Mouse (Mus musculus) intestine, embryonic 16.5 days (tissue): ENCODE results near the gene Lrrc41. TPM values are rescaled to one million over a fixed set of nuclear protein-coding genes. Genes with fewer than 3 reads are reported as not detected.

Source experiments
- ATAC-seq: fragments of 200-750 bp; cut with Nextera tagmentation; 2 replicates; pipeline ENCODE4 v1.8.0; 2017; ENCODE audit warnings: moderate TSS enrichment, moderate library complexity
- H3K27ac ChIP-seq: fragments of 300-500 bp; sonication (generic); 2 replicates; pipeline ENCODE4 v1.5.1; 2014; ENCODE audit warnings: mild to moderate bottlenecking, low read length
- H3K27me3 ChIP-seq: fragments of 300-500 bp; sonication (generic); replicated peaks from 2 replicates; pipeline ENCODE4 v1.6.1; 2014; ENCODE audit warnings: low read length, control low read depth, mixed read lengths; ENCODE audit not compliant: control insufficient read depth, insufficient read depth
- H3K36me3 ChIP-seq: fragments of 300-500 bp; sonication (generic); 2 replicates; pipeline ENCODE4 v1.6.1; 2014; ENCODE audit warnings: low read length, control low read depth; ENCODE audit not compliant: control insufficient read depth, insufficient read depth
- H3K4me1 ChIP-seq: fragments of 300-500 bp; sonication (generic); 2 replicates; pipeline ENCODE4 v1.6.1; 2014; ENCODE audit warnings: low read length, control low read depth, mixed read lengths; ENCODE audit not compliant: control insufficient read depth, insufficient read depth
- H3K4me2 ChIP-seq: fragments of 300-500 bp; sonication (generic); 2 replicates; pipeline ENCODE4 v1.6.1; 2014; ENCODE audit warnings: low read depth, low read length, control low read depth
- H3K4me3 ChIP-seq: fragments of 300-500 bp; sonication (generic); 2 replicates; pipeline ENCODE4 v1.5.1; 2014; ENCODE audit warnings: mild to moderate bottlenecking, low read length
- H3K9ac ChIP-seq: fragments of 300-500 bp; sonication (generic); 2 replicates; pipeline ENCODE4 v1.6.1; 2014; ENCODE audit warnings: low read depth, low read length
- H3K9me3 ChIP-seq: fragments of 300-500 bp; sonication (generic); 2 replicates; pipeline ENCODE4 v1.6.1; 2016; ENCODE audit warnings: low read length, control low read depth; ENCODE audit not compliant: control insufficient read depth
- WGBS: fragments of 180-500 bp; shearing (Covaris S2); extraction: QIAGEN DNeasy Blood & Tissue Kit; methylation state at CpG from one replicate; pipeline ENCODE4 v1.1.7; 2014; 5-methylcytosine and 5-hydroxymethylcytosine counted together
- polyA plus RNA-seq: library from polyadenylated mRNA; unstranded; fragments of >200 nt; fragmentation: Nextera tagmentation; extraction: Ambion mirVana; gene quantifications from 2 replicates; pipeline ENCODE4 v1.2.1, GENCODE M21; 2015

Gene Lrrc41
- polyA plus RNA-seq: 77.4 and 79.3 TPM in 2 replicates

DNA sequence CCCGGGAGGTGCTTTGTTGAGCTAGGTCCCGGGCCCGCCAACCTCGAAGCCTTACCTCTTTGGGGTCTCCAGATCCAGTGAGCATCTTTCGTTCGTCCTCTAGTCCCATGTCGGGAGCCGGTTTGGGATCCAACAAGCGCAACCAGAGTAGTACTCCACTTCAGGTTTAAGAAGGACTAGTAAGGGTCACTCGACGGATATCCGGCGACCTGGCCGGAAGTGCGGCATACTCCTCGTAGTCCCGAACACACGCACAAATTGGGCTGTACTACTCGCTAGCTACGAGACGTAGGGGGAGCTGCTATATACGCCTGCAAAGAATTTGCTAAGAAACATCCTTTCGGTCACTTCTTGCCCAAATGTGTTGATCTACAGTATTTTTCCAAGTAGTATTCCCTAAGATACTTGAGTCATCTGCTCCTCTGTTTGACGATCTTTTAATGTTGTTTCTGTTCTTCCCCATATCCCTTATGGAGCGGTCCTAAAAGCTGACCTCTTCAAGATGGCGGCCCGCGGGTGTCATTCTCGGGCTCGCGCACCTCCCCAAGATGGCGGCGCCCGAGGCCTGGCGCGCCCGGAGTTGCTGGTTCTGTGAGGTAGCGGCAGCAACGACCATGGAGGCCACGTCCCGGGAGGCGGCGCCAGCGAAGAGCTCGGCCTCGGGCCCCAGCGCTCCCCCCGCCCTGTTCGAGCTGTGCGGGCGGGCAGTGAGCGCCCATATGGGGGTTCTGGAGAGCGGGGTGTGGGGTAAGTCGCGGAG is at the start of gene Lrrc41, which contains the start of gene Uqcrh:
Lrrc41 (plus strand) TSS at position 409 of the 760 bp plus-strand sequence.
Uqcrh (minus strand) TSS at position 211 of the 760 bp plus-strand sequence.
- H3K4me1 ChIP-seq: peaks cover 28% of the 10 kb centered on the region
- under 1% methylated on average over 55 of the region's 55 CpGs for WGBS
- peak; percentile 92 for ATAC-seq
- no peaks in the 10 kb centered on the region for H3K9me3 ChIP-seq
- peaks cover 3% of the 10 kb centered on the region; the same call in 1 of the 2 replicates for H3K36me3 ChIP-seq
- peak within 1 kb of the TSS; percentile 94 for H3K4me2 ChIP-seq
- no peaks in the 10 kb centered on the region for H3K27me3 ChIP-seq
- peak within 1 kb of the TSS; percentile 100 for H3K9ac ChIP-seq
- peak within 1 kb of the TSS; percentile 99 for H3K4me3 ChIP-seq
- peak within 1 kb of the TSS; percentile 96 for H3K27ac ChIP-seq

DNA sequence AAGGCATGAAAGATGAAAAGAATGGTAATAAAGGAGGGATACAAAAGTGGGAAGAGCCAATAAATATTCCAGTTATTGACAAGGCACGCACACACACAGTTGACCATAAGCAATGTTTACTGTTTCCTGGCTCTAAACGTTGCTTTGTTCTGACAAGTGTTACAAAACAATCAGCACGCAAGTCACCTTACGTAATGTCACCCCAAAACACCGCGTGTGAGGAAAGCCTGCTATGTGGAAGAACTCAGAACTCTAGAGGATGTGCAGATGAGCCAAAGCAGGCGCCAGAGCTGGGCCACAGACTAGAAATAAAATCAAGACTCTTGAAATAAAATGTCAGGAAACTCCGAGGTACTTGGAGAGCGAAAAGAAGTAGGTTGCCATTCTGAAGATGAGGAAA is 42.2 kb upstream of the Lrrc41 start:
- Histone ChIP-seq H3K27me3 (no peaks in the 10 kb centered on the region), H3K27ac (no peak overlapping the region), H3K4me1 (no peaks in the 10 kb centered on the region), H3K4me2 (no peak overlapping the region), H3K9me3 (no peaks in the 10 kb centered on the region), H3K36me3 (peaks cover 10% of the 10 kb centered on the region), H3K4me3 (no peak overlapping the region), H3K9ac (no peak overlapping the region)
- WGBS: 88% methylated on average over 9 of the region's 9 CpGs
- ATAC-seq: no peak

DNA sequence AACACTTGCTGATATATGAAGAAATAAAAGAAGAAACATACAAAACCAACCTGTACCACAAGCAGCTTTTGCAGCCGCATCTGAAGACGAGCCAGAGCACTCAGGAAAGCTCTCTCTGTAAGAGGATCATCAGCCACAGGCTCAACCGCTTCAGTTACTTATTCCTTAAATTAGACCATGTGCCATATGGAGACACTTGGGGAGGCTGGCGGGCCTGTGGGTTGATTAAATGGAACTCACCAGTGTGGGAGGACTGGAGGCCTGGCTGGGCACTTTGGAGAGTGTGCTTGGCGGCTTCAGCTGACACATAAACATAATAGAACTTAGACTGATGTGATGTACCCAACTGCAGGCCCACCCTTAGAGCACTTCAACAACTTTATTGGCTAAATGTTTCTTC is 41.7 kb upstream of the Lrrc41 start:
- Histone ChIP-seq H3K36me3 (peaks cover 10% of the 10 kb centered on the region), H3K27me3 (no peaks in the 10 kb centered on the region), H3K4me2 (no peak overlapping the region), H3K4me1 (no peaks in the 10 kb centered on the region), H3K9ac (no peak overlapping the region), H3K27ac (no peak overlapping the region), H3K4me3 (no peak overlapping the region), H3K9me3 (no peaks in the 10 kb centered on the region)
- no peak for ATAC-seq
- WGBS: 89% methylated on average over 5 of the region's 5 CpGs

DNA sequence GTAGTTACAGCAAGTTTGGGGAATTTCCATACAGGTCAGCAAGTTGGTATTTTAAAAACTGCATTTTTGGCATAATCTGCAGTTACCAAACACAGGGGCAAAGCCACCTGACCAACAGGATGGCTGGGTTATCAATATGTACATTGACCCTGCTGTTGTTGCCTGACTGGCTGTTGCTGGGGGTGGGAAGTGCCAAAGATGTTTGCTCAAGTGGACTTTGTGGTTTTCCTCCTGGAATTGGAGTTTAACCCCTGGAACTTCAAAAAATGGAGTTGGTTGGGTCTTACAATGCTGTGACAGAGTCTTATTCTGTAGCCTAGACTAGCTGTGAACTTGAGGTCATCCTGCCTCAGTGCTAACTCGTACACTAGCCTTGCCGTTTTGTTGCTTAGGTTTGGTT is 34.6 kb upstream of the Lrrc41 start:
- Histone ChIP-seq H3K4me3 (no peak overlapping the region), H3K9ac (no peak overlapping the region), H3K36me3 (peaks cover 5% of the 10 kb centered on the region), H3K27ac (peak overlapping the region; percentile 35; the same call in 1 of the 2 replicates), H3K4me2 (no peak overlapping the region), H3K27me3 (no peaks in the 10 kb centered on the region), H3K4me1 (no peaks in the 10 kb centered on the region; the same call in 1 of the 2 replicates), H3K9me3 (no peaks in the 10 kb centered on the region)
- WGBS: 81% methylated on average over 2 of the region's 2 CpGs
- peak; percentile 81 for ATAC-seq

DNA sequence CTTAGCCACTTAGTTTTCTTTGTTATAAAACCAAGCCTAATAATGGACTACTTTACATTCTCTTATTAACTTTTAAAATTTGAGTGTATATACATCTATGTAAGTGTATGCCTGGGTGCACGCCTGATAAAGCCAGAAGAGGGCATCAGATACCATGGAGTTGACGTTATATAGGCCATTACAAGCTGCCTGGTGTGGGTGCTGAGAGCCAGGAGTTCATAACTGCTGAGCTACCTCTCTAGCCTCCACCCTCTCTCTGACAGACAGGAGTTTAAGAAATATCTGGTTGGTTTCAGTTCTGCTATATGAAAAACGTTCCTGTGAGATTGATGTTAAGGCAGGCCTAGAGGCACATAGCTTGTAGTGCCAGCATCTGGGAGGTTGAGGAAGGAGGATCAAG is 32.9 kb upstream of the Lrrc41 start:
- H3K4me3 ChIP-seq: no peak overlapping the region
- no peaks in the 10 kb centered on the region; the same call in 1 of the 2 replicates for H3K4me1 ChIP-seq
- no peak overlapping the region for H3K9ac ChIP-seq
- peaks cover 5% of the 10 kb centered on the region for H3K36me3 ChIP-seq
- ATAC-seq: no peak
- H3K27me3 ChIP-seq: no peaks in the 10 kb centered on the region
- 76% methylated on average over 3 of the region's 3 CpGs for WGBS
- no peaks in the 10 kb centered on the region for H3K9me3 ChIP-seq
- H3K27ac ChIP-seq: no peak overlapping the region
- no peak overlapping the region for H3K4me2 ChIP-seq

DNA sequence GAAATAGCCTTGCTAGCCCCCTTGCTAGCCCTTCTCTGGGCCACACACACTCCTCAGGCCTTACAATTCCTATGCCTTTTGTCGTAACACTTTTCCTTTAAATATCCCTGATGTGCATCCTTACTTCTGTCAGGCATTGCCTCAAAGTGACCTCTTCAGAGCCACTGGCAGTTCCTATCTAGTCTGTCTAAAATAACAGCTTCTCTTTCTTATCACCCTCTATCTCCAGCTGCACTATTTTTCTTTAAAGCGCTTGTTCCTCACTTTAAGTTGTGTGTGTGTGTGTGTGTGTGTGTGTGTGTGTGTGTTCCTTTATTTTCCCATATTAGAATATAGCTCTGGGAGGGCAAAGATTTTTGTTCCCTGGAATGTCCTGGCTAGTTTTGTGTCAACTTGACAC is 28.5 kb upstream of the Lrrc41 start:
- Histone ChIP-seq H3K4me1 (no peaks in the 10 kb centered on the region; the same call in 1 of the 2 replicates), H3K27ac (no peak overlapping the region), H3K9me3 (no peaks in the 10 kb centered on the region), H3K9ac (no peak overlapping the region), H3K4me3 (no peak overlapping the region), H3K36me3 (peaks cover 5% of the 10 kb centered on the region), H3K4me2 (no peak overlapping the region), H3K27me3 (no peaks in the 10 kb centered on the region)
- no peak for ATAC-seq
- WGBS: 93% methylated on average over 2 of the region's 2 CpGs

DNA sequence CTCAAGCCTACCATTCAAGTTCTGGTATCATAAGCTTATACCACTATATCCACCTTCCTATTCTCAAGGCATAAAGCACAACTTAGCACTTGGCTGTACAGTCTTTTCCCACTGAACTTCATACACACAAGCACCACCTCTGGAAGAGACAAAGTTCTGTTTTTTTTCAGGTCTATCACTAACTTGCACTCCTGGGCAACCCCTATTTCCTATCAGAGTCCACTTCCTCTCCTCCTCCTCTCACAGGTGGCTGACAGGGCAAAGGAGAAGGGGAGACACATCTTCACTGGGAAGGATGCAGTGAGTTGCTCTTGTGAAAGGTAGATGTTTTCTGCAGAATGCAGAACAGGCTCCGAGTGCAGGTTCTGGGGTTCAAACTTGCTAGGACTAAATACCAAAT is 27.4 kb upstream of the Lrrc41 start:
- no peak for ATAC-seq
- no peak overlapping the region for H3K27ac ChIP-seq
- peaks cover 5% of the 10 kb centered on the region for H3K36me3 ChIP-seq
- no peaks in the 10 kb centered on the region for H3K27me3 ChIP-seq
- no peaks in the 10 kb centered on the region for H3K9me3 ChIP-seq
- no peak overlapping the region for H3K9ac ChIP-seq
- 90% methylated on average over 1 of the region's 1 CpGs for WGBS
- no peak overlapping the region for H3K4me2 ChIP-seq
- H3K4me3 ChIP-seq: no peak overlapping the region
- H3K4me1 ChIP-seq: peaks cover 3% of the 10 kb centered on the region; the same call in 1 of the 2 replicates

DNA sequence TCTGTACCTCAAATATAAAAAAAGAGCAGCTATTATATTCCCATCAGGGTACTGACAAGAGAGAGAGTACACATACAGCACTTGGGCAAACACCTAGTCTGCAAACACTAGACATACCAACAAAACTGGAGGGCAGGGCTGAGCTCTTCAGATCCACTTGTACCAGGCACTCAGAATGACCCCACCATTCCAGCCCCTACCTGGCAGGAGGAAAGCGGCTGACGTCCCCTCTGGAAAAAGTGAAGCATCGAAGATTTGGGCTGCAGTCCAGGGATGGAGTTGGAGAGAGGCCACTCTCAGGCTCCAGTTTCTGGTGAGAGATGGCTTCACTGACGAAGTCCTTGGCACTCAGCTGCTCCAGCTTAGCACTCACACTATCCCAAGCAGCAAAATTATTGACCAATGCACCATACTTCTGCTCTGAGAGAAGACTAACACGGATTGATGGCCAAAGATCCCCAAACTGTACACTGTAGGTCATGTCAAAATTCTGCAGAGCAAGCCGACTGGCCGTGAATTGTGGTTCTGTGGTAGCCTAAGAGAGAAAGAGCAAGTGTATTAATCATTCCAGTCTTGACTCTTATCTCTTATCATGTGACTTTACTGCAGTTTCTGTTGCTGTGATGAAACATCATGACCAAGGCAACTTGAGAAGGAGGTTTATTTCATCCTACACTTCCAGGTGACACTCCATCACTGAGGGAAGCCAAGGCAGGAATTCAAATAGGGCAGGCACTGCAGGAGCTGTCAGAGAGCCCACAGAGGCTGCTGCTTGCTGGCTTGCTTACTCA is 26.7 kb upstream of the Lrrc41 start:
- H3K27me3 ChIP-seq: no peaks in the 10 kb centered on the region
- ATAC-seq: no peak
- peak overlapping the region; percentile 43 for H3K27ac ChIP-seq
- H3K36me3 ChIP-seq: peaks cover under 1% of the 10 kb centered on the region; the same call in 1 of the 2 replicates
- no peak overlapping the region for H3K4me3 ChIP-seq
- no peak overlapping the region for H3K9ac ChIP-seq
- no peaks in the 10 kb centered on the region for H3K9me3 ChIP-seq
- 72% methylated on average over 7 of the region's 7 CpGs for WGBS
- H3K4me1 ChIP-seq: peaks cover 3% of the 10 kb centered on the region; the same call in 1 of the 2 replicates
- H3K4me2 ChIP-seq: no peak overlapping the region; the same call in 1 of the 2 replicates

DNA sequence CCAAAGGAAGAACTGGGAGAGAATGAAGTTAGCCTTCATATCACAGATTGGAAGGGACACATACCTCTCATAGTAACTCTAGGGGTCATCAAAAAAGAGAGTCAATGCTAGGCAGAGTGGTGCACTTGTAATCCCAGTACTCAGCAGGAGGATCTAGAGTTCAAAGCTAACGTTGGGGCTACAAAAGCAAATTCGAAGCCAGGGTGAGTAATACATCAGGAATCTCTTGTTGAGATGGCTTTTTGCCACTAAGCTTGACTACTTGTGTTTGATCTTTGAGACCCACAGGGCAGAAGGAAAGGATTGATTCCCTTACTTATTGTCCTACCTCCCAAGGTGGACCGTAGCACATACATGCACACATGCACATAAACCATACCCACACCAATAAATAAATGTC is 25.9 kb upstream of the Lrrc41 start:
- H3K4me3 ChIP-seq: no peak overlapping the region
- H3K27ac ChIP-seq: no peak overlapping the region
- H3K9ac ChIP-seq: no peak overlapping the region
- H3K27me3 ChIP-seq: no peaks in the 10 kb centered on the region
- no peaks in the 10 kb centered on the region for H3K9me3 ChIP-seq
- H3K36me3 ChIP-seq: no peaks in the 10 kb centered on the region
- H3K4me2 ChIP-seq: no peak overlapping the region
- no peak for ATAC-seq
- H3K4me1 ChIP-seq: peaks cover 3% of the 10 kb centered on the region; the same call in 1 of the 2 replicates
- 85% methylated on average over 3 of the region's 3 CpGs for WGBS
